Mouse (Mus musculus): ENCODE results near the gene Tob1. TPM values are rescaled to one million over a fixed set of nuclear protein-coding genes. Genes with fewer than 3 reads are reported as not detected.

The Tob1 gene
- total and polyA plus RNA-seq, 2 experiments from 2014 or later = 17.3 to 31.6 TPM

DNA sequence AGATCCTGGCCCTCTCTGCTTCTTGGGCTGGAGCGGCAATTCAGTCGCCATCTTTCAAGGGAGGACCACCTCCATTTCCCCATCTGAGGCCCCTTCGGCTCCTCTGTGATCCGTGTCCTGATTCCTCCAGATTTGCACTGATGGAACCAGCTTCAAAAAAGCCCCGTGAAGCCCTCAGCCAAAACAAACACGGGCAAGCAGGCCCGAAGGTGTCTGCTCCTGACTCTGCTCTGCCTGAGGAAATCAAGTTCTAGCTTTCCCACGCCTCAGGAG is 35.5 kb downstream of the Tob1 start:
- H3K27ac ChIP-seq (ENCODE audit: low read depth, low read length) = no peak overlapping the region
- no peak overlapping the region for H3K4me2 ChIP-seq (ENCODE audit: low read depth)
- H3K4me3 ChIP-seq (ENCODE audit: low read depth, low read length) = no peak overlapping the region
- H3K9me3 ChIP-seq (ENCODE audit: low read length) = no peaks in the 10 kb centered on the region
- ATAC-seq (no peak), DNase-seq (no peak)
- no peak overlapping the region for H3K9ac ChIP-seq
- no peaks in the 10 kb centered on the region for H3K27me3 ChIP-seq (ENCODE audit: insufficient read depth, low read length)
- H3K4me1 ChIP-seq (ENCODE audit: insufficient read depth) = peaks cover 3% of the 10 kb centered on the region; the same call in 1 of the 2 replicates
- TF ChIP-seq CTCF (IDR thresholded peaks at IDR 0.05; ENCODE audit: low read depth) = no peak
- no peaks in the 10 kb centered on the region for H3K36me3 ChIP-seq (ENCODE audit: insufficient read depth)
- 65% methylated on average over 8 of the region's 8 CpGs for WGBS

GRCm38 (mm10) chr11:94253156-94253555 is 41.9 kb downstream of the Tob1 start:
- WGBS = 80% methylated on average over 9 of the region's 9 CpGs
- H3K27ac ChIP-seq (ENCODE audit: low read depth, low read length) = no peak overlapping the region
- no peaks in the 10 kb centered on the region for H3K27me3 ChIP-seq (ENCODE audit: insufficient read depth, low read length)
- TF ChIP-seq CTCF (IDR thresholded peaks at IDR 0.05; ENCODE audit: low read depth) = no peak
- H3K4me1 ChIP-seq (ENCODE audit: insufficient read depth) = no peaks in the 10 kb centered on the region
- H3K4me3 ChIP-seq (ENCODE audit: low read depth, low read length) = no peak overlapping the region
- H3K9ac ChIP-seq = no peak overlapping the region
- no peaks in the 10 kb centered on the region for H3K9me3 ChIP-seq (ENCODE audit: low read length)
- H3K4me2 ChIP-seq (ENCODE audit: low read depth) = no peak overlapping the region
- ATAC-seq (no peak), DNase-seq (no peak)
- no peaks in the 10 kb centered on the region for H3K36me3 ChIP-seq (ENCODE audit: insufficient read depth)

DNA sequence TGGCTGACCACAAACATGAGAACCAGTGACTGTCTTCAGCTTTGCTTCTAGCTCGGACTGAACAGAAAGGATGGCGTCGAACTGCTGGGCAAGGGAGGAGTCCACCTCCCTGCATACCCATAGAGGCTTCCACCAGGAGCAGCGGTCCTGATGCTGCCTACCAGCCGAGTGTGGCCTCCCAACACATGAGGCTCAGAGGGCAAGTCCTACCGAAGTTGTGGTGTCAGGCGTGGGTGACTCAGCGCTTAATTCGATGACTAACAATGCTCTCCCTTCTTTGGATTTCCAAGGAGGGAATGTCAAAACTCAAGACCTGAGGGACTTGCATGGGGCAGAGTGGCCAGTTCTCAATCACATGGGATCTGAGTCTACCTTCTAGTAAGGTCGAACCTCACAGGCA is 42.4 kb downstream of the Tob1 start:
- no peak for TF ChIP-seq CTCF (IDR thresholded peaks at IDR 0.05; ENCODE audit: low read depth)
- no peak for ATAC-seq
- WGBS = 90% methylated on average over 10 of the region's 10 CpGs

GRCm38 (mm10) chr11:94255733-94256132 is 44.5 kb downstream of the Tob1 start:
- DNase-seq (peak; percentile 58), ATAC-seq (peak; percentile 90; the same call in 1 of the 2 replicates)
- 32% methylated on average over 5 of the region's 5 CpGs for WGBS

More for the DNA sequence above, 42.4 kb downstream of the Tob1 start:
- Histone ChIP-seq H3K9me3 (ENCODE audit: low read length) (no peaks in the 10 kb centered on the region), H3K9ac (no peak overlapping the region), H3K27me3 (ENCODE audit: insufficient read depth, low read length) (no peaks in the 10 kb centered on the region), H3K4me3 (ENCODE audit: low read depth, low read length) (no peak overlapping the region), H3K4me1 (ENCODE audit: insufficient read depth) (no peaks in the 10 kb centered on the region), H3K4me2 (ENCODE audit: low read depth) (no peak overlapping the region), H3K36me3 (ENCODE audit: insufficient read depth) (no peaks in the 10 kb centered on the region), H3K27ac (ENCODE audit: low read depth, low read length) (no peak overlapping the region)
- no peak for DNase-seq

GRCm38 (mm10) chr11:94257987-94258386 is 46.7 kb downstream of the Tob1 start:
- ATAC-seq (peak; percentile 72), DNase-seq (no peak)
- TF ChIP-seq CTCF (IDR thresholded peaks at IDR 0.05; ENCODE audit: low read depth) = no peak

More at GRCm38 (mm10) chr11:94255733-94256132, 44.5 kb downstream of the Tob1 start:
- Histone ChIP-seq H3K27ac (ENCODE audit: low read depth, low read length) (no peak overlapping the region), H3K4me2 (ENCODE audit: low read depth) (no peak overlapping the region), H3K4me3 (ENCODE audit: low read depth, low read length) (no peak overlapping the region), H3K4me1 (ENCODE audit: insufficient read depth) (no peaks in the 10 kb centered on the region), H3K36me3 (ENCODE audit: insufficient read depth) (no peaks in the 10 kb centered on the region), H3K27me3 (ENCODE audit: insufficient read depth, low read length) (no peaks in the 10 kb centered on the region), H3K9me3 (ENCODE audit: low read length) (no peaks in the 10 kb centered on the region), H3K9ac (no peak overlapping the region)
- TF ChIP-seq CTCF (IDR thresholded peaks at IDR 0.05; ENCODE audit: low read depth) = no peak

DNA sequence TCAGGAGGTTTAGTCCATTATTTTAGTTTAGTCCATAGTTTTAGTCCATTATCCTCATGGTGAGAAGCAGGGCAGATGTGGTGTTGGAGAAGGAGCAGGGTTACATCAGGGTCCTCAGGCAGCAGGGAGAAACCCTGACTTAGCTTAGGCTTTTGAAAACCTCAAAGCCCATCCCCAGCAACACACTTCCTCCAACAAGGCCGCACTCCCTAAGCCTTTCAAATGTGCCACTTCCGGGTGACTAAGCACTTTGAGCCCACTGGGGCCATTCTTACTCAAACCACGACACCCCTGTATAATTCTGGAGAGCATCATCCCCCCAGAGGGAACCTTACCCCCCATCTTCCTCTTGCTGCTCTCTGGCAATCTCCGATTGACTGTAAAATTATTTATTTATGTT is 48.6 kb downstream of the Tob1 start:
- no peaks in the 10 kb centered on the region for H3K36me3 ChIP-seq (ENCODE audit: insufficient read depth)
- no peak overlapping the region for H3K4me3 ChIP-seq (ENCODE audit: low read depth, low read length)
- no peaks in the 10 kb centered on the region for H3K4me1 ChIP-seq (ENCODE audit: insufficient read depth)
- no peaks in the 10 kb centered on the region for H3K27me3 ChIP-seq (ENCODE audit: insufficient read depth, low read length)
- H3K27ac ChIP-seq (ENCODE audit: low read depth, low read length) = no peak overlapping the region
- DNase-seq = no peak
- no peak for ATAC-seq
- H3K4me2 ChIP-seq (ENCODE audit: low read depth) = no peak overlapping the region
- H3K9me3 ChIP-seq (ENCODE audit: low read length) = no peaks in the 10 kb centered on the region
- 50% methylated on average over 4 of the region's 4 CpGs for WGBS
- no peak for TF ChIP-seq CTCF (IDR thresholded peaks at IDR 0.05; ENCODE audit: low read depth)
- H3K9ac ChIP-seq = no peak overlapping the region

More at GRCm38 (mm10) chr11:94257987-94258386, 46.7 kb downstream of the Tob1 start:
- Histone ChIP-seq H3K4me3 (ENCODE audit: low read depth, low read length) (no peak overlapping the region), H3K9ac (no peak overlapping the region), H3K27me3 (ENCODE audit: insufficient read depth, low read length) (no peaks in the 10 kb centered on the region), H3K36me3 (ENCODE audit: insufficient read depth) (no peaks in the 10 kb centered on the region), H3K4me2 (ENCODE audit: low read depth) (no peak overlapping the region), H3K4me1 (ENCODE audit: insufficient read depth) (no peaks in the 10 kb centered on the region), H3K9me3 (ENCODE audit: low read length) (no peaks in the 10 kb centered on the region), H3K27ac (ENCODE audit: low read depth, low read length) (no peak overlapping the region)
- 26% methylated on average over 14 of the region's 14 CpGs for WGBS

- DNase-seq = no peak
- no peaks in the 10 kb centered on the region for H3K27me3 ChIP-seq (ENCODE audit: insufficient read depth, low read length)
- H3K27ac ChIP-seq (ENCODE audit: low read depth, low read length) = no peak overlapping the region
- ATAC-seq = no peak
- no peaks in the 10 kb centered on the region for H3K9me3 ChIP-seq (ENCODE audit: low read length)
- H3K4me3 ChIP-seq (ENCODE audit: low read depth, low read length) = no peak overlapping the region
- TF ChIP-seq CTCF (IDR thresholded peaks at IDR 0.05; ENCODE audit: low read depth) = no peak
- no peaks in the 10 kb centered on the region for H3K4me1 ChIP-seq (ENCODE audit: insufficient read depth)
- 74% methylated on average over 6 of the region's 6 CpGs for WGBS
- H3K4me2 ChIP-seq (ENCODE audit: low read depth) = no peak overlapping the region
- no peaks in the 10 kb centered on the region for H3K36me3 ChIP-seq (ENCODE audit: insufficient read depth)
- H3K9ac ChIP-seq = no peak overlapping the region
These were observed 50.5 kb downstream of the Tob1 start for GRCm38 (mm10) chr11:94261585-94262370.

Other genes starting within 250 kb of the Tob1 start
- 90.4 and 115 TPM in 2 replicates for gene Gm20390, start 243.2 kb upstream of the Tob1 start, total RNA-seq (2014; rRNA removed)
- 448 and 574 TPM in 2 replicates for gene Gm20390, start 243.2 kb upstream of the Tob1 start, polyA plus RNA-seq (2015; fragmentation: Nextera tagmentation; extraction: Ambion mirVana)
- gene Nme1, start 242.9 kb upstream of the Tob1 start, total RNA-seq (2014; rRNA removed) = 60.0 and 103 TPM in 2 replicates
- gene Nme1, start 242.9 kb upstream of the Tob1 start, polyA plus RNA-seq (2015; fragmentation: Nextera tagmentation; extraction: Ambion mirVana) = 361 and 415 TPM in 2 replicates
- 127 and 155 TPM in 2 replicates for gene Spag9, start 215.4 kb upstream of the Tob1 start, total RNA-seq (2014; rRNA removed)
- gene Spag9, start 215.4 kb upstream of the Tob1 start, polyA plus RNA-seq (2015; fragmentation: Nextera tagmentation; extraction: Ambion mirVana) = 50.0 and 67.1 TPM in 2 replicates
- 5.9 and 6.4 TPM in 2 replicates for gene Wfikkn2, start 34.6 kb downstream of the Tob1 start, total RNA-seq (2014; rRNA removed)
- 6.5 and 10.0 TPM in 2 replicates for gene Wfikkn2, start 34.6 kb downstream of the Tob1 start, polyA plus RNA-seq (2015; fragmentation: Nextera tagmentation; extraction: Ambion mirVana)
- 0.92 TPM in 1 of 2 replicates, not detected in the other for gene Gm21885, start 70.4 kb downstream of the Tob1 start, total RNA-seq (2014; rRNA removed)
- 0.19 TPM in 1 of 2 replicates, not detected in the other for gene Gm21885, start 70.4 kb downstream of the Tob1 start, polyA plus RNA-seq (2015; fragmentation: Nextera tagmentation; extraction: Ambion mirVana)
- gene Luc7l3, start 110.5 kb downstream of the Tob1 start, total RNA-seq (2014; rRNA removed) = 88.8 and 108 TPM in 2 replicates
- gene Luc7l3, start 110.5 kb downstream of the Tob1 start, polyA plus RNA-seq (2015; fragmentation: Nextera tagmentation; extraction: Ambion mirVana) = 76.8 and 87.2 TPM in 2 replicates
- gene Ankrd40, start 116.5 kb downstream of the Tob1 start, total RNA-seq (2014; rRNA removed) = 45.5 and 51.8 TPM in 2 replicates
- 13.7 and 15.0 TPM in 2 replicates for gene Ankrd40, start 116.5 kb downstream of the Tob1 start, polyA plus RNA-seq (2015; fragmentation: Nextera tagmentation; extraction: Ambion mirVana)
- gene Abcc3, start 181.5 kb downstream of the Tob1 start, total RNA-seq (2014; rRNA removed) = 1.1 and 1.6 TPM in 2 replicates
- 0.97 and 0.98 TPM in 2 replicates for gene Abcc3, start 181.5 kb downstream of the Tob1 start, polyA plus RNA-seq (2015; fragmentation: Nextera tagmentation; extraction: Ambion mirVana)

Data from forebrain, postnatal 0 days (tissue).